Mouse (Mus musculus): ENCODE data around the gene Car2.

The Car2 gene

GRCm38 (mm10) chr3:14945627-14946026 is 59.6 kb downstream of the Car2 start:
- no peak for DNase-seq (ENCODE audit: low read depth, low spot score)

- DNase-seq (ENCODE audit: low read depth, low spot score) = peak; percentile 76
Measured at GRCm38 (mm10) chr3:14948067-14948800, 62.2 kb downstream of the Car2 start.

GRCm38 (mm10) chr3:14950031-14950430 is 64.0 kb downstream of the Car2 start:
- no peak for DNase-seq (ENCODE audit: low read depth, low spot score)

Data from 3T3-L1 (cell line).